Mouse (Mus musculus): Measurements from ENCODE around the gene Smc6. TPM values are rescaled to one million over a fixed set of nuclear protein-coding genes. Genes with fewer than 3 reads are reported as not detected.

The Smc6 gene
- polyA plus RNA-seq (2015; fragmentation: Nextera tagmentation; extraction: Ambion mirVana): 66.0 and 83.7 TPM in 2 replicates

DNA sequence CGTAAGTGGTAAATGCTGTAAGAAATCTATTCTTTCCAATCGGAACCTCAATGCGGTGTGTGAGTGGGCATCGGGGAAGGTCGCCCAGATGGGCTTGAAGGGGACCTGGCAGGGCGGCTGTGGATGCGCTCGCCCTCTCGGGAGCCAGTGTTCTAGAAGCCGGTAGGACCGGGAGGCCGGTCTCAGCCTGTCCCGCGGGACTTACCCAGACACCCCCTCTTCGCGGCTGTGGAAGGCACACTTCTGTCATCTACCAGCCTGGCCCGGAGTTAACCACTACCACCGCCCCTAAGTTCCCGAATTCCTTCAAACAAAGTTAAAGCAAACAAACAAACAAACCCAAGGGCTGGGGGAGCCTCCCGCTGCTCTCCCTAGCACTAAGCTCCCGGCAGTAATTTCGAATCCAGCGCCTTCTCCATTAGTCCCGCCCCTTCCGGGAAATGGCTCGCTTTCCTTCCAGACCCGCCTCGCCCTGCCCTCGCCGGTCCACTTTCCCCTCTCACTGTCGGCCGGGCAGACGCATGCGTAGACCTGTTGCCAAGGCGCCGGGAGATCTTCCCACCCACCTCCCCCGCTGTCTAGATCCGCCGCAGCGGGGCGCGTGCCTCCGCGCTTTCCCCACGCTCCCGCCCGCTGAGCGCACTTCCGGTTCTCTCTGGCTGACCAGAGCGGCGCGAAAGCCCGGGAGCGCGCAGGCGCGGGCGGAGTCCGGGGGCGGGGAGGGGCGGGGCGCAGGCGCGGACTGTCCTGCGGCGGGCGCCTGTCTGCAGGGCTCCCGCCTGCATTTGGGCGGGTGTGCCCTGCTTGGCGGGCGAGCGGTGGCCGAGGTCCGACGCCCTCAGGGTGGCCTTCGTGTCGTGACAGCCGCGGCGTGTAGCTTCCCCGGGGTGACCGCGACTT is at the start of gene Smc6, which contains the start of gene Gen1:
Smc6 (plus strand) TSS at position 505 of the 900 bp plus-strand sequence.
Gen1 (minus strand) TSS at position 420 of the 900 bp plus-strand sequence.
- Histone ChIP-seq H3K9ac (ENCODE audit: low read length) (peak within 1 kb of the TSS; percentile 93), H3K27ac (replicated peaks) (peak within 1 kb of the TSS; percentile 96), H3K9me3 (ENCODE audit: control insufficient read depth, low read length) (no peaks in the 10 kb centered on the region), H3K4me3 (ENCODE audit: low read depth, low read length) (peak within 1 kb of the TSS; percentile 97), H3K36me3 (ENCODE audit: control insufficient read depth, insufficient read depth, low read length) (no peaks in the 10 kb centered on the region), H3K4me2 (replicated peaks; ENCODE audit: low read depth) (peak within 1 kb of the TSS; percentile 74), H3K27me3 (ENCODE audit: control insufficient read depth, insufficient read depth, low read length) (no peaks in the 10 kb centered on the region), H3K4me1 (replicated peaks; ENCODE audit: control insufficient read depth, insufficient read depth) (no peaks in the 10 kb centered on the region)
- DNase-seq (ENCODE audit: low spot score) (peak; percentile 98), ATAC-seq (ENCODE audit: low FRiP score, low TSS enrichment) (peak; percentile 98)
- TF ChIP-seq CTCF (IDR thresholded peaks at IDR 0.05; ENCODE audit: low read depth): peak; percentile 31
- no peak for TF ChIP-seq EP300 (optimal IDR thresholded peaks at IDR 0.05)
- WGBS: under 1% methylated on average over 72 of the region's 83 CpGs

DNA sequence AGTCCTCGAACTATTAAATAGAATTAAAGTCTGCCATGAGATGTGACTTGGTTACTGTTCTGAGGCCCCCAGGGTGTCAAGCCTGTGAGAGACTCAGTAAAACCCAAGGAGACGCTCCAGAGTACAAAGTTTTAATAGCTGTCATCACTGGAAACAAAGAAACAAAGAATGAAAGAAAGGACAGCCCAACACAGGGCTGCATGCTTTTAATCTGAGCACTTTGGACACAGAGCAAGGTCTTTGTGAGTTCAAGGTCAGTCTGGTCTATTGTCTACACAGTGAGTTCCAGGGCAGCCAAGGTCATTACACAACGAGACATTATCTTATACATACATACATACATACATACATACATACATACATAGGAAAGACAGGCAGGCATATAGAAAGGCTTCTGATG is 49.2 kb upstream of the Smc6 start:
- Histone ChIP-seq H3K36me3 (ENCODE audit: control insufficient read depth, insufficient read depth, low read length) (no peaks in the 10 kb centered on the region), H3K4me2 (replicated peaks; ENCODE audit: low read depth) (no peak overlapping the region), H3K27me3 (ENCODE audit: control insufficient read depth, insufficient read depth, low read length) (no peaks in the 10 kb centered on the region), H3K4me1 (replicated peaks; ENCODE audit: control insufficient read depth, insufficient read depth) (no peaks in the 10 kb centered on the region), H3K9me3 (ENCODE audit: control insufficient read depth, low read length) (no peaks in the 10 kb centered on the region), H3K4me3 (ENCODE audit: low read depth, low read length) (no peak overlapping the region), H3K27ac (replicated peaks) (no peak overlapping the region), H3K9ac (ENCODE audit: low read length) (no peak overlapping the region)
- WGBS: 70% methylated on average over 3 of the region's 3 CpGs
- TF ChIP-seq EP300 (optimal IDR thresholded peaks at IDR 0.05): no peak
- TF ChIP-seq CTCF (IDR thresholded peaks at IDR 0.05; ENCODE audit: low read depth): no peak
- no peak for ATAC-seq (ENCODE audit: low FRiP score, low TSS enrichment)
- no peak for DNase-seq (ENCODE audit: low spot score)

DNA sequence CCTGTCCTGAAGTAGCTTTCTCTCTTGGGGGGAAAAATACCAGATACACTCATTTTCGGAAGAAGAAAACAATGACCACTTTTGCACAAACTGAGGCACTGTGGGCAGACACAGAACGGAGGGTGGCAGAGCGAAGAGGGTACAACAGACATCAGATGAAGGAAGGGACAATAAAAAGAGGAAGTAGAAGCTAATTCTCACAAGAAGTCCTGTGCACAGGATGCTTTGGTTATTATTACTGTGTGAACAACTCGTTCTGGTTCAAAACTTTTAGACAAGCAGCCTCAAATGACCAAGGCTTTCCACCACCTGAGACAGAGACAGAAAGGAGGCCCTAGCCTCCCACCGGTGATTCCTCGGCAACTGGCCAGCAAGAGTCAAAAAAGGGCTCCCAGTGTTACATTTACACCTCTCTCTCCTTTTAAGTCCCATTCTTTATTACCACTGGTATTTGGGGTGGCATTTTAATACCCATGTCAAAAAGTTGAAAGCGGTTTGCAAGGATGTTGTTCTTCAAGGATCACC is 47.9 kb upstream of the Smc6 start:
- Histone ChIP-seq H3K9ac (ENCODE audit: low read length) (no peak overlapping the region), H3K4me2 (replicated peaks; ENCODE audit: low read depth) (no peak overlapping the region), H3K4me3 (ENCODE audit: low read depth, low read length) (no peak overlapping the region), H3K27ac (replicated peaks) (no peak overlapping the region), H3K27me3 (ENCODE audit: control insufficient read depth, insufficient read depth, low read length) (no peaks in the 10 kb centered on the region), H3K4me1 (replicated peaks; ENCODE audit: control insufficient read depth, insufficient read depth) (no peaks in the 10 kb centered on the region), H3K36me3 (ENCODE audit: control insufficient read depth, insufficient read depth, low read length) (no peaks in the 10 kb centered on the region), H3K9me3 (ENCODE audit: control insufficient read depth, low read length) (no peaks in the 10 kb centered on the region)
- 67% methylated on average over 7 of the region's 7 CpGs for WGBS
- TF ChIP-seq EP300 (optimal IDR thresholded peaks at IDR 0.05) (no peak), CTCF (IDR thresholded peaks at IDR 0.05; ENCODE audit: low read depth) (no peak)
- ATAC-seq (ENCODE audit: low FRiP score, low TSS enrichment): no peak
- DNase-seq (ENCODE audit: low spot score): no peak

DNA sequence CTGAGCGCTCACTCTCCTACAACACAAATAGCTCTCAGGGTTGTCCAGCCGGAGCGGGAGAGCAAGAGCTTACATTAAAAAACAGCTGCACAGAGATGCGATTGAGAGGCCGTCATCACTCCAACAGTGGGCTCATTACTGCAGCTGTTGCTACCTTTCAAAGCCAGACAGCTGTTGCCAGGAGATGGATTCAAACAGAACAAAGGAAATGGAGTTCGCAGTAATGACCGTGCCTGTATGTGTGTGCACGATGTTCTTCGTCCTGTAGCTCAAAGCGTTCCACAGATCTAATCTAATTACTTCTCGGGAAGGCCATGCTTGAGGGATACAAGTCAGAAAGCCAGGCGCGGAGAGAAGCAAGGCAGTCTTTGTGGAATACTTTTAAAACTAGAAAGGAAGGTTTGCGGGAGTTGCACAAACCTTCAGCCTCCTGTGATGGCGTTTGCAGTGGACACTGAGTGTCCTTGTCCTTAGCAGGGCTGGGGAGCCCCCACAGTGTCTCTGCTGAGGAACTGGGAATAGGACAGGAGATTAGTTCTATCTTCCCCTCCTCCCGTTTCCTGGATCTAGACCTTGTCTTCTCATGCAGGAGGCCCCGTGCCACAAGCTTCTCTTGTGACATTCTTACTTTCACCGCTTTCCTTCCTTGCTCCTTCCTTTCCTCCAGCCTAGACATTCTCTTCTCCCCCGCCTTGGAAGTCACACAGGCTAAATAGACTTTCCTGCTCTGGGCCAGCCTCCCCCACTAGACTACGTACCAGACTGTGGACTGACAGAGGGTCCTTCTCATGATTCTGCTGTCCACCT is 44.0 kb upstream of the Smc6 start:
- no peak overlapping the region for H3K4me3 ChIP-seq (ENCODE audit: low read depth, low read length)
- H3K4me1 ChIP-seq (replicated peaks; ENCODE audit: control insufficient read depth, insufficient read depth): no peaks in the 10 kb centered on the region
- H3K36me3 ChIP-seq (ENCODE audit: control insufficient read depth, insufficient read depth, low read length): no peaks in the 10 kb centered on the region
- H3K27ac ChIP-seq (replicated peaks): 0 out of 2 replicates have a peak overlapping the region, but pooled peaks have one; percentile 45
- H3K9me3 ChIP-seq (ENCODE audit: control insufficient read depth, low read length): no peaks in the 10 kb centered on the region
- no peak overlapping the region for H3K4me2 ChIP-seq (replicated peaks; ENCODE audit: low read depth)
- DNase-seq (ENCODE audit: low spot score): no peak
- 56% methylated on average over 20 of the region's 20 CpGs for WGBS
- no peak for TF ChIP-seq CTCF (IDR thresholded peaks at IDR 0.05; ENCODE audit: low read depth)
- no peak for TF ChIP-seq EP300 (optimal IDR thresholded peaks at IDR 0.05)
- no peak for ATAC-seq (ENCODE audit: low FRiP score, low TSS enrichment)
- H3K27me3 ChIP-seq (ENCODE audit: control insufficient read depth, insufficient read depth, low read length): no peaks in the 10 kb centered on the region
- no peak overlapping the region for H3K9ac ChIP-seq (ENCODE audit: low read length)

DNA sequence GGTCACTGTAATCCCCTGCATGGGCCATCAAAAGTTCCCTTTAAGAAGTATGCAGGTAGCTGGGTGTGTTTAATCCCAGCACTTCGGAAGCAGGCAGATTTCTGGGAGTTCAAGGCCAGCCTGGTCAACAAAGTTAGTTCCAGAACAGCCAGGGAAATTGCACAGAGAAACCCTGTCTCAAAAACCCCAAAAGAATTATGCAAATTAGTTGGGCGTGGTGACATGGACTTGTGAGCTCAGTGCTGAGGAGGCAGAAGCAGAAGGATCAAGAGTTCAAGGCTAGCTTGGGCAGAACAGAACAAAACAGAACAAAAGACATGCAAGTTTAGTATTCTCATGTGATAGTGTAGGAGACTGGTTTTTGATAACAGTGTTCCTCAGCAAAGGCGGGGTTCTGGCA is 43.1 kb upstream of the Smc6 start:
- DNase-seq (ENCODE audit: low spot score): no peak
- Histone ChIP-seq H3K9me3 (ENCODE audit: control insufficient read depth, low read length) (no peaks in the 10 kb centered on the region), H3K4me1 (replicated peaks; ENCODE audit: control insufficient read depth, insufficient read depth) (no peaks in the 10 kb centered on the region), H3K27ac (replicated peaks) (no peak overlapping the region), H3K9ac (ENCODE audit: low read length) (no peak overlapping the region), H3K4me2 (replicated peaks; ENCODE audit: low read depth) (no peak overlapping the region), H3K4me3 (ENCODE audit: low read depth, low read length) (no peak overlapping the region), H3K36me3 (ENCODE audit: control insufficient read depth, insufficient read depth, low read length) (no peaks in the 10 kb centered on the region), H3K27me3 (ENCODE audit: control insufficient read depth, insufficient read depth, low read length) (no peaks in the 10 kb centered on the region)
- 53% methylated on average over 3 of the region's 3 CpGs for WGBS
- TF ChIP-seq EP300 (optimal IDR thresholded peaks at IDR 0.05): no peak
- no peak for TF ChIP-seq CTCF (IDR thresholded peaks at IDR 0.05; ENCODE audit: low read depth)
- ATAC-seq (ENCODE audit: low FRiP score, low TSS enrichment): no peak

Data from stomach, postnatal 0 days (tissue).